Mouse (Mus musculus): ENCODE measurements around the gene Unc119.
A peak's percentile ranks its signal among the peaks of the same experiment; 100 is the strongest.

Unc119 gene

DNA sequence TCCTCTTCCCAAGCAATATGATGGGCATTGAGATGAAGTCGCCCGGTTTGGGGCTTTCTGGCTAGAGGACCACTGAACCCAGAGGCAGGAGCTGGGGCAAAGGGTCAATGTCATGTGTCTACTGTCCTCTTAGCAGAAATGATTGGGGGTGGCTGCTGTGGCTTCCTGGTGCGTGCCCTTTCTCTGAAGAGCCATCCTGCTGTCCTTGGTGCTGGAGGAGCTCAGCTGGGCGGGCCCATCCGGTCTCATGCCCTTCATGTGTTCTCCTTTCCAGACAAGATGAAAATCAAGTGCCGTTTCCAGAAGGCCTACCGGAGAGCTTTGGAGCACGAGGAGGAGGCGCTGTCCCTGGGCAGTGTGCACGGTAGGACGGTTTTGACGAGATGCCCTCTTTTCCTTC is 10.6 kb upstream of the Unc119 start:
- Histone ChIP-seq H3K36me3 (ENCODE audit: insufficient read depth, low read length) (peaks cover 61% of the 10 kb centered on the region), H3K4me1 (replicated peaks; ENCODE audit: low read depth, low read length) (peaks cover 43% of the 10 kb centered on the region), H3K27me3 (ENCODE audit: insufficient read depth, low read length) (no peaks in the 10 kb centered on the region), H3K4me3 (replicated peaks; ENCODE audit: low read length) (0 out of 2 replicates have a peak overlapping the region, but pooled peaks have one; percentile 26), H3K9me3 (ENCODE audit: low read length) (no peaks in the 10 kb centered on the region)
- TF ChIP-seq POU5F1 (IDR thresholded peaks at IDR 0.05; ENCODE audit: borderline replicate concordance, low read length), result no peak
- no peak for TF ChIP-seq NANOG (IDR thresholded peaks at IDR 0.05; ENCODE audit: borderline replicate concordance, low read length)
- no peak for TF ChIP-seq CTCF (conservative IDR thresholded peaks at IDR 0.05; ENCODE audit: low read length)

GRCm38 (mm10) chr11:78333992-78334391 is 9.3 kb upstream of the Unc119 start:
- H3K4me3 ChIP-seq (replicated peaks; ENCODE audit: low read length), result no peak overlapping the region
- H3K36me3 ChIP-seq (ENCODE audit: insufficient read depth, low read length), result peaks cover 74% of the 10 kb centered on the region
- peaks cover 41% of the 10 kb centered on the region for H3K4me1 ChIP-seq (replicated peaks; ENCODE audit: low read depth, low read length)
- no peaks in the 10 kb centered on the region for H3K9me3 ChIP-seq (ENCODE audit: low read length)
- H3K27me3 ChIP-seq (ENCODE audit: insufficient read depth, low read length), result no peaks in the 10 kb centered on the region
- TF ChIP-seq NANOG (IDR thresholded peaks at IDR 0.05; ENCODE audit: borderline replicate concordance, low read length), result no peak
- no peak for TF ChIP-seq POU5F1 (IDR thresholded peaks at IDR 0.05; ENCODE audit: borderline replicate concordance, low read length)
- TF ChIP-seq CTCF (conservative IDR thresholded peaks at IDR 0.05; ENCODE audit: low read length), result no peak

DNA sequence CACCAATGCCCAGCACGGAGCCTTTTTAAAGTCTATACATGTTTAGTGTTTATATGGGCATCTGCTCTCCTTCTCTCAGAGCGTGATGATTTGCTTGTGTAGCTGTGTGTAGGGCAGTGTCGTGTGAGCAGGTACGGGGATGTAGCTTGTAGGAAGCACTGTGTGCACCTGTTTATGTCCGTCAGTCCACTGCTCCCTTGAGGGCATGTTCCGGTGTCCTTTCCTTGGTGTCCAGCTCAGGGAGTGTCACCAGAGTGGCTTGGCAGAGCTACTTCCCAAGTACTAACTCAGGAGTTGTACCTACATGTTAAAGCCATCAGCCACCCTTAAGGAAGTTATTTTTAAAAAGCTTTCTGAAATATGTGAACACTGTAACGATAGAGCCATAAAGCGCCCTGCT is 6.2 kb upstream of the Unc119 start:
- no peak for TF ChIP-seq CTCF (conservative IDR thresholded peaks at IDR 0.05; ENCODE audit: low read length)
- no peak for TF ChIP-seq NANOG (IDR thresholded peaks at IDR 0.05; ENCODE audit: borderline replicate concordance, low read length)
- no peak for TF ChIP-seq POU5F1 (IDR thresholded peaks at IDR 0.05; ENCODE audit: borderline replicate concordance, low read length)
- H3K9me3 ChIP-seq (ENCODE audit: low read length), result no peaks in the 10 kb centered on the region
- H3K27me3 ChIP-seq (ENCODE audit: insufficient read depth, low read length), result no peaks in the 10 kb centered on the region
- H3K4me1 ChIP-seq (replicated peaks; ENCODE audit: low read depth, low read length), result peaks cover 39% of the 10 kb centered on the region
- peaks cover 98% of the 10 kb centered on the region for H3K36me3 ChIP-seq (ENCODE audit: insufficient read depth, low read length)
- no peak overlapping the region for H3K4me3 ChIP-seq (replicated peaks; ENCODE audit: low read length)

DNA sequence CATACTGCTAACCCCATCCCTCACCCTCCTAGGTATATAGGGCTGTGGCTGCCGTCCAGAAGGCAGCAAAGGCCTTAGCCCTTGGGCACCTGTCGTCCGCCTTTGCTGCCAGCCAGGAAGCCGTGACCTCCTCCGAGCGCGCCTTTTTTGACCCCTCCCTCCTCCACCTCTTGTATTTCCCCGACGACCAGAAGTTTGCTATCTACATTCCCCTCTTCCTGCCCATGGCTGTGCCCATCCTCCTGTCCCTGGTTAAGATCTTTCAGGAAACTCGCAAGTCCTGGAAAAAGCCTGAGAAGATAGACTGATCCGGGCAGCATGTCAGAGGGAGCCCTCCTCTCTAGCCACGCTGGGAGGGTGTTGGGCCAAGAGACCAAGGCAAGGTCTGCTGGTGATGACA is 1.6 kb upstream of the Unc119 start:
- H3K27me3 ChIP-seq (ENCODE audit: insufficient read depth, low read length), result no peaks in the 10 kb centered on the region
- no peak overlapping the region for H3K4me3 ChIP-seq (replicated peaks; ENCODE audit: low read length)
- peaks cover 66% of the 10 kb centered on the region for H3K36me3 ChIP-seq (ENCODE audit: insufficient read depth, low read length)
- no peaks in the 10 kb centered on the region for H3K9me3 ChIP-seq (ENCODE audit: low read length)
- peaks cover 47% of the 10 kb centered on the region for H3K4me1 ChIP-seq (replicated peaks; ENCODE audit: low read depth, low read length)
- TF ChIP-seq NANOG (IDR thresholded peaks at IDR 0.05; ENCODE audit: borderline replicate concordance, low read length) (no peak), CTCF (conservative IDR thresholded peaks at IDR 0.05; ENCODE audit: low read length) (no peak), POU5F1 (IDR thresholded peaks at IDR 0.05; ENCODE audit: borderline replicate concordance, low read length) (no peak)

- H3K4me1 ChIP-seq (replicated peaks; ENCODE audit: low read depth, low read length), result peaks cover 69% of the 10 kb centered on the region
- no peaks in the 10 kb centered on the region for H3K9me3 ChIP-seq (ENCODE audit: low read length)
- H3K27me3 ChIP-seq (ENCODE audit: insufficient read depth, low read length), result no peaks in the 10 kb centered on the region
- H3K36me3 ChIP-seq (ENCODE audit: insufficient read depth, low read length), result peaks cover 51% of the 10 kb centered on the region
- peak overlapping the region; percentile 90 for H3K4me3 ChIP-seq (replicated peaks; ENCODE audit: low read length)
- TF ChIP-seq CTCF (conservative IDR thresholded peaks at IDR 0.05; ENCODE audit: low read length) (no peak), NANOG (IDR thresholded peaks at IDR 0.05; ENCODE audit: borderline replicate concordance, low read length) (no peak), POU5F1 (IDR thresholded peaks at IDR 0.05; ENCODE audit: borderline replicate concordance, low read length) (no peak)
These were observed 1.1 kb downstream of the Unc119 start for GRCm38 (mm10) chr11:78344328-78344889.

DNA sequence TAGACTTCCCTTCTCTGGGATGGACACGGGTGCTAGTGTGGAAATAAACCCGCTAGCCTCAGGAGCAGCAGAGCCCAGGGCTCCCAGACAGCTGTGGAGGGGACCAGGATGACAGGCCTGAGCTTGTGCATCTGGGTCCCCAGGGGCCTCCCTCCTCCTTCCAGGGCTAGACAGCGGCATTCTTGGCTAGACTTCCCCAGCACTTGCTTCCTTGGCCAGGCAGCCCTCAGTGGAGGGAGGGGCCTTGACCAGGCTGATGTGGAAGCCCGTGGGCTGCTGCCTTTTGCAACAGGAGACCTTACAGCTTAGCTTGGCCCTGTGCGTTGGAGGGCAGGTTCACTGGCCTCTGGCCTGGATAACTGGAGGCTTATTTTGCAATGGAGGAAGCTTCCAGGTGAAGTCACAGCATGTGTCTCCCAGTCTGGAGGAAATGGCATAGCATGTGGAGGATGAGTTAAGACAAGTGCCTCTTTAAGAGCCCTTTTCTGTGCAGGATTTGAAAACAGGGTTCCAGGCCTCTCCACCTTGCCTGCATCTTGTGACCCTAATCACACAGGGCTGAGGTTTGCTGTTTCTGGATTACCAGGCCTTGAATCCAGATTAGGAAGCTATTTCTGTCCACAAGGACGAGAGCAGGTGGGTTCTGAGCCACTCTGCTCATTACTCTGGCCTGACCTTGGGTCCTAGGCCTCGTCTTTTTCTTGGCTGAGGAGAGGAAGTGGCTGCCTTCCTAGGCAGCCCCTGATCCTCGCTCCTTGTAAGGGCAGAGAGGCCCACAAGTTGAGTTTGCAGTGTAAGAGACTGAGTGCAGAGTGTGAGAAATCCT is 1.8 kb downstream of the Unc119 start:
- TF ChIP-seq NANOG (IDR thresholded peaks at IDR 0.05; ENCODE audit: borderline replicate concordance, low read length), result no peak
- no peak for TF ChIP-seq POU5F1 (IDR thresholded peaks at IDR 0.05; ENCODE audit: borderline replicate concordance, low read length)
- no peak for TF ChIP-seq CTCF (conservative IDR thresholded peaks at IDR 0.05; ENCODE audit: low read length)
- no peaks in the 10 kb centered on the region for H3K27me3 ChIP-seq (ENCODE audit: insufficient read depth, low read length)
- no peaks in the 10 kb centered on the region for H3K9me3 ChIP-seq (ENCODE audit: low read length)
- H3K4me3 ChIP-seq (replicated peaks; ENCODE audit: low read length), result peak overlapping the region; percentile 90
- peaks cover 69% of the 10 kb centered on the region for H3K4me1 ChIP-seq (replicated peaks; ENCODE audit: low read depth, low read length)
- H3K36me3 ChIP-seq (ENCODE audit: insufficient read depth, low read length), result peaks cover 47% of the 10 kb centered on the region

DNA sequence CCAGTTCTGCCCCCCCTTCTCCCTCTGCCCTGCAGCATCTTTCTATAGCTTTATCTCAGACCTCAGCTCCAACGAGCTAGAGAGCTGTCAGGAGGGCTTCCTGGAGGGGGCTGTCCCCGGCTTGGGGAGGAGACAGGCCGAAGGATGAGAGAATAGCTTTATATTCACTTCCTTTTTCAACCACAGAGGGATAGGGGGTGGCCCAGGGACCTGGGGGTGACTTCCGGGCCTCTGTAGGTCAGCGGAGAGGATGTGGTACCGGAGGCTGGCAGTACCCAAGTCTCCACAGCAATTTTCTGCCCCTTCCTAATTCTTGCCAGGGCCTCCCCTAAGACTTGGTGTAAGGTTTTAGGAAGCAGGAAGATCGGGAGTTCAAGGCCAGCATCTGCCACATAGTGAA is 2.5 kb downstream of the Unc119 start:
- Histone ChIP-seq H3K36me3 (ENCODE audit: insufficient read depth, low read length) (peaks cover 40% of the 10 kb centered on the region), H3K9me3 (ENCODE audit: low read length) (no peaks in the 10 kb centered on the region), H3K4me1 (replicated peaks; ENCODE audit: low read depth, low read length) (peaks cover 65% of the 10 kb centered on the region), H3K4me3 (replicated peaks; ENCODE audit: low read length) (no peak overlapping the region), H3K27me3 (ENCODE audit: insufficient read depth, low read length) (no peaks in the 10 kb centered on the region)
- TF ChIP-seq POU5F1 (IDR thresholded peaks at IDR 0.05; ENCODE audit: borderline replicate concordance, low read length), result no peak
- no peak for TF ChIP-seq NANOG (IDR thresholded peaks at IDR 0.05; ENCODE audit: borderline replicate concordance, low read length)
- TF ChIP-seq CTCF (conservative IDR thresholded peaks at IDR 0.05; ENCODE audit: low read length), result no peak

DNA sequence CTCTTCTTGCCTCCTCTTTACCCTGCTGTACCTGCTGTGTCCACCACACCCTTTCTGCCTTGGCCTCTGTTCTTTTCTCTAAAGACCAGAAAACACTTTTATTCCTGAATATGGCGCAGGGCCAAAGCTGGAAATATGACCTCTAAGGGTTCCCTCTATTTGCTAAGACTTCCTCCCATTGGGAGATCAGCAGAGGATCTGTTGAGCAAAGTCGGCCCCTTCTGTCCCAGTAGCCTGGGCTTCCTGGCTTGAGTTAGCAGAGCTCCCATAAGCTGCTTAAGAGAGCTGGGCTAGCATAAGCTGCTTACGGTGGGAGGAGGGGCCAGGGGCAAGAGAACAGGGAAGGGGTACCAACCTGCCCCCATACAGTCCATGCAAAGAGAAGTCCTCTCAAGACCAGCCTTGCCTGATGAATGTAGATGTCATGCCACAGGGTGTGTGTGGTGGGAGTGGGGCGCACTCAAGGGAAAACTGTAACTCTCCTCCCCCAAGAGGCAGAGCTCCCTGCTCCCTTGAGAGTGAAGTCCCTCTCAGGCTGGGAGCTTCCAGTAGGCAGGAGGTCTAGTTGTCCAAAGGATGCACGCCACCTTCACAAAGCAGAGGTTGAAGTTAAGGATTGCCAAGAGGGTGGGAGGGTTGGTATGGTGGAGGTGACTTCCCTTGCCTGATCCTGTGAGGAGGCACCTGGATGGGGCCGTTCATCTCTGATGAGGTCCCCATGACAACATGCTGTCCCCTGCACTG is 3.2 kb downstream of the Unc119 start:
- Histone ChIP-seq H3K27me3 (ENCODE audit: insufficient read depth, low read length) (no peaks in the 10 kb centered on the region), H3K4me3 (replicated peaks; ENCODE audit: low read length) (no peak overlapping the region), H3K36me3 (ENCODE audit: insufficient read depth, low read length) (peaks cover 33% of the 10 kb centered on the region), H3K4me1 (replicated peaks; ENCODE audit: low read depth, low read length) (peaks cover 58% of the 10 kb centered on the region), H3K9me3 (ENCODE audit: low read length) (no peaks in the 10 kb centered on the region)
- TF ChIP-seq NANOG (IDR thresholded peaks at IDR 0.05; ENCODE audit: borderline replicate concordance, low read length) (no peak), CTCF (conservative IDR thresholded peaks at IDR 0.05; ENCODE audit: low read length) (no peak), POU5F1 (IDR thresholded peaks at IDR 0.05; ENCODE audit: borderline replicate concordance, low read length) (no peak)

All from E14TG2a.4 (cell line).